Mouse (Mus musculus) heart, adult 2 months (tissue): ENCODE measurements at regions not wholly inside any gene's neighbourhood (a gene's known extent, or its start where the extent isn't known, plus 50 kb on each side); places are given as distances from the start of the nearest gene placed in this dataset.
"Not testable (repeated sequence)": the region's sequence is repeated elsewhere in the genome, so short reads cannot be mapped to it uniquely, and the experiment has no call there.

Experiments
- DNase-seq, 2 experiments: peaks; one replicate each; pipeline ENCODE4 v3.0.0; 2021
- H3K27ac ChIP-seq: fragments of 200-600 bp; 2 replicates; pipeline ENCODE4 v1.8.1; 2022
- H3K27me3 ChIP-seq: fragments of 200-500 bp; 2 replicates; pipeline ENCODE4 v1.6.1; 2012; ENCODE audit warnings: mild to moderate bottlenecking, low read length, inconsistent platforms, mixed read lengths; ENCODE audit not compliant: control insufficient read depth, insufficient read depth
- H3K36me3 ChIP-seq: fragments of 200-500 bp; 2 replicates; pipeline ENCODE4 v1.6.1; 2012; ENCODE audit warnings: low read length, inconsistent platforms; ENCODE audit not compliant: control insufficient read depth, insufficient read depth
- H3K4me1 ChIP-seq: fragments of 200-500 bp; 2 replicates; pipeline ENCODE4 v1.6.1; 2011; ENCODE audit warnings: low read length; ENCODE audit not compliant: control insufficient read depth, insufficient read depth
- H3K4me3 ChIP-seq: fragments of 200-600 bp; 2 replicates; pipeline ENCODE4 v1.8.1; 2022
- H3K79me2 ChIP-seq: fragments of 200-500 bp; replicated peaks from 2 replicates; pipeline ENCODE4 v1.6.1; 2012; ENCODE audit warnings: mild to moderate bottlenecking, inconsistent platforms, low read length, moderate library complexity, mixed read lengths; ENCODE audit not compliant: control insufficient read depth, insufficient read depth
- H3K9ac ChIP-seq: fragments of 200-500 bp; 2 replicates; pipeline ENCODE4 v1.6.1; 2012; ENCODE audit warnings: low read depth, mild to moderate bottlenecking, control low read depth, inconsistent platforms, low read length, mixed read lengths
- CTCF ChIP-seq: fragments of 200-600 bp; IDR thresholded peaks from 2 replicates; pipeline ENCODE4 v1.8.1; 2022; ENCODE audit warnings: antibody characterized with exemption, mild to moderate bottlenecking, moderate library complexity
- EP300 ChIP-seq: fragments of 200-500 bp; IDR thresholded peaks from 2 replicates; pipeline ENCODE4 v1.6.1; 2011; ENCODE audit warnings: low read depth, low read length, control low read depth; ENCODE audit not compliant: insufficient read depth
- POLR2A ChIP-seq: fragments of 200-500 bp; IDR thresholded peaks from 2 replicates; pipeline ENCODE4 v1.6.1; 2011; ENCODE audit warnings: mild to moderate bottlenecking, low read depth, low read length, control low read depth; ENCODE audit not compliant: insufficient read depth
- WGBS: fragments of 180-500 bp; shearing (Covaris S2); methylation state at CpG from one replicate; pipeline ENCODE4 v1.1.7; 2018; 5-methylcytosine and 5-hydroxymethylcytosine counted together
- intact Hi-C: fragments of 180-260 bp; cut with DNase I; formaldehyde crosslinking; loops from one replicate; pipeline ENCODE4 v1.15.1; 2025

DNA sequence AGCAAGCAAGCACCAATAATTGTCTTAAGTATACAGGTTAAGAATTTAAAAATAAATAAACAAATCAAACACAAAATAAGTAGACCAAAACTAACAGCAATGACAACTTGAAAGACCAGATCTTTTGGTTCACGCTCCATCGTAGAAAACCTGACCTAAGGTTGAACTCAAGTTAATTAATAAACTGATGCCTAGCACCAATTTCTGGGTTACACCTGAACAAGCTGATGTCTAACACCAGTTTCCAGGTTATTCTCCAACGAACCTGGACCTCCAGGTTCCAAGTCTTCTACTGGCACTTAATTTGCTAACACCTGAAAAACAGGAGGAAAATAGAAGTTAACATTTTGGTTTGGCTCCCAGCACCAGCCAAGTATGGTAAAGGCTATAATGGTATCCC, 79.1 kb upstream of the Gm5150 start:
- Histone ChIP-seq H3K9ac (no peak overlapping the region), H3K27ac (no peak overlapping the region), H3K36me3 (no peaks in the 10 kb centered on the region), H3K4me1 (no peaks in the 10 kb centered on the region), H3K4me3 (no peak overlapping the region), H3K27me3 (no peaks in the 10 kb centered on the region), H3K79me2 (no peaks in the 10 kb centered on the region)
- WGBS, result 73% methylated on average over 3 of the region's 3 CpGs
- TF ChIP-seq CTCF (no peak), EP300 (no peak), POLR2A (no peak)
- intact Hi-C loops, result no loop called here
- no peak for DNase-seq

DNA sequence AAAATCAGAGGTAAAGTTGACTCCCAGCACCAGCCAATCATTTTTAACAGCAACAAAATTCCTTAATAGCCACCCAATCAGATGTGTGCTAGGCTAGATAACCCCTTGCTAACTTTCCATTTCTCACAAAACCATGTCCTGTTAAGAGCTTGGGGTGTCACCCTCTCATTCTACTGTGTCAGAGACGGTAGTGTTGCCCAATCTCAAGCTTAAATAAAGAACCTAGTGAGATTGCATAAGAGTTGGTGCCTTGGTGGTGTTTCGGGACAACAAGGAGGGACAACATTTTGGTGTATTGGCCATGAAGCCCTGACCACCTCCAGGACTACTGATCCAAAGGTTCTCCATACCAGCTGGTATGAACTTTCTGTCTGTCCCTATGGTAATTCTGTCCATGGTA, 72.9 kb upstream of the Gm5150 start:
- Histone ChIP-seq H3K79me2 (no peaks in the 10 kb centered on the region), H3K27ac (no peak overlapping the region), H3K4me1 (no peaks in the 10 kb centered on the region), H3K4me3 (no peak overlapping the region), H3K9ac (no peak overlapping the region), H3K36me3 (no peaks in the 10 kb centered on the region), H3K27me3 (no peaks in the 10 kb centered on the region)
- no peak for TF ChIP-seq CTCF
- no peak for TF ChIP-seq EP300
- TF ChIP-seq POLR2A, result no peak
- intact Hi-C loops, result no loop called here
- 59% methylated on average over 2 of the region's 2 CpGs for WGBS
- DNase-seq, result no peak

DNA sequence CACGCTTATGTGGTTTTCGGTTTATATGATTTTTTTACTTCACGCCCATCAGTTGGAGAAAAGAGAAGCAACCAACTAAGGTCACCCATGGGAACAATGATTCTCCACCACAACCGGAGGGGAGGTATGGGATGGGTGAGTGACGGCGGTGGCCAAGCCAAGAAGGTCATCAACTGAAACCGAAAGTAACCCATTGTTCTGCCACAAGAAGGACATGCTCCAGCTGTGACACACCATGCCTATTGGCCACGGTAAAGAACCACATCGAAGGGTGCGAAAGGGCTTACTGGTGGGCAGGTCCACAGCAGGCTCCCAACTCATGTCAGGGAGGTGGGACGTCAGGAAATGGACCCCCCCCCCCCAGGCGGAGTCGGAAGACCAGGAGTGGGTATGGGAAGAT, 65.7 kb upstream of the Gm5150 start:
- Histone ChIP-seq H3K4me1 (no peaks in the 10 kb centered on the region), H3K79me2 (no peaks in the 10 kb centered on the region), H3K9ac (no peak overlapping the region), H3K36me3 (no peaks in the 10 kb centered on the region), H3K4me3 (no peak overlapping the region), H3K27ac (no peak overlapping the region), H3K27me3 (no peaks in the 10 kb centered on the region)
- intact Hi-C loops, result no loop called here
- WGBS, result 86% methylated on average over 13 of the region's 13 CpGs
- TF ChIP-seq CTCF (no peak), EP300 (no peak), POLR2A (no peak)
- no peak for DNase-seq

DNA sequence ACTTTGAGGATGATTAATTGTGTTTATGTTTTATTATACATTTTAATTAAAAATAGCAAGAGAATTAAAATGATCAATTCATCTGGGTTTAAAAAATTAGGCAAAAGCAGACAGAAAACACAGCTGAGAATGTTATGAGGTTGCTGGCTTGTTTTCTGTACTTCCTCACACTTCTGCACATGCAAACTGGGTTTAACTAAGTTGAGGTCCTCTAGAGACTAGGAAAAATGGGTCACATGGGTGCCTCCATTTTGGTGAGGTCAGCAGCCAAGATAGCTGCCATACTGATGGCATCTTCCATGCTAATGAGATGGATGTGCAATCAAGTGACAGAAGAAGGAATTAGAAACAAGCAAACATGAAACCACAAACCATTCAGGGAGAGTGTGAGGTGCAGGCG, 64.7 kb upstream of the Gm5150 start:
- intact Hi-C loops, result no loop called here
- TF ChIP-seq EP300 (no peak), CTCF (no peak), POLR2A (no peak)
- Histone ChIP-seq H3K9ac (no peak overlapping the region), H3K27ac (no peak overlapping the region), H3K27me3 (no peaks in the 10 kb centered on the region), H3K79me2 (no peaks in the 10 kb centered on the region), H3K36me3 (no peaks in the 10 kb centered on the region), H3K4me1 (no peaks in the 10 kb centered on the region), H3K4me3 (no peak overlapping the region)
- DNase-seq, result no peak
- WGBS, result 81% methylated on average over 1 of the region's 1 CpGs

DNA sequence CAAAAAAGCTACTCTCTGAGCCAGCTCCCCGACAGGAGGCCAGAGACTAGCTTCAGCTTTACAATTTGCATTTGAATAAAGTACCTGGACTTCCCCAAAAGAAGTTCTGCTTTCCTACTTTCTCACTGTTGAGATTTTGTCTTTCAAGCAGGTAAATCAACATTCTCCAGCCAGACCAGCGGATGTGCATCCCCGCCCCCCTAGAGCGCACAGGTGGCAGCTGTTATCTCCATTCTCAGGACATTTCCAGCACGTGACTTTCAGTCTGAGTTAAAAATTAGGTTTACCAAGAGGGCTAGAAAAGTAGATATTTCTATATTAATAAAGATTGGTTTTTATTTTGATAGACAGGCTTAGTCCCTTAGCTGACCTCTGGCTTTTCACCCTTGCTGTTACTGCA, 51.5 kb upstream of the Gm5150 start:
- H3K4me1 ChIP-seq, H3K79me2 ChIP-seq, H3K27me3 ChIP-seq, H3K27ac ChIP-seq, intact Hi-C loops, H3K36me3 ChIP-seq, DNase-seq, H3K9ac ChIP-seq, H3K4me3 ChIP-seq: not testable (repeated sequence)
- WGBS, result 71% methylated on average over 5 of the region's 5 CpGs
